Mouse (Mus musculus): Measurements from ENCODE around the gene Fndc5. TPM values are rescaled to one million over a fixed set of nuclear protein-coding genes. Genes with fewer than 3 reads are reported as not detected.

Fndc5 gene
- not detected in 4 replicates for total RNA-seq (2023; ENCODE audit: inconsistent age)

GRCm38 (mm10) chr4:129136579-129137391 lies at the start of gene Fndc5:
Gene Fndc5, plus strand, starts transcription at chr4:129136999.

GRCm38 (mm10) chr4:129105356-129105755 lies 31.4 kb upstream of the Fndc5 start, which contains the start of gene Tmem54:
Gene Tmem54, plus strand, starts transcription at chr4:129105548.

GRCm38 (mm10) chr4:129121569-129122086 lies 15.2 kb upstream of the Fndc5 start, which contains the start of gene Hpca:
Gene Hpca, minus strand, starts transcription at chr4:129122036.

GRCm38 (mm10) chr4:129189542-129190519 lies 53.0 kb downstream of the Fndc5 start, which contains the start of the genes S100pbp and Yars:
Gene S100pbp, minus strand, starts transcription at chr4:129189727.
Gene Yars, plus strand, starts transcription at chr4:129189760.

Other genes with a start within 250 kb of the Fndc5 start
- 0.51 to 0.55 TPM in 2 of 4 replicates, not detected in the others for gene Azin2, start 174.6 kb upstream of the Fndc5 start, total RNA-seq (2023; ENCODE audit: inconsistent age)
- gene Ak2, start 145.0 kb upstream of the Fndc5 start, total RNA-seq (2023; ENCODE audit: inconsistent age): 64.8 to 72.4 TPM (median 70.8 TPM) in 4 replicates
- 170 to 190 TPM (median 176 TPM) in 4 replicates for gene Rnf19b, start 78.7 kb upstream of the Fndc5 start, total RNA-seq (2023; ENCODE audit: inconsistent age)
- gene Tmem54, start 31.5 kb upstream of the Fndc5 start, total RNA-seq (2023; ENCODE audit: inconsistent age): not detected in 4 replicates
- gene Hpca, start 15.0 kb upstream of the Fndc5 start, total RNA-seq (2023; ENCODE audit: inconsistent age): not detected in 4 replicates
- gene S100pbp, start 52.7 kb downstream of the Fndc5 start, total RNA-seq (2023; ENCODE audit: inconsistent age): 39.2 to 47.0 TPM (median 44.0 TPM) in 4 replicates
- 43.8 to 56.6 TPM (median 48.5 TPM) in 4 replicates for gene Yars, start 52.8 kb downstream of the Fndc5 start, total RNA-seq (2023; ENCODE audit: inconsistent age)
- gene C77080, start 124.4 kb downstream of the Fndc5 start, total RNA-seq (2023; ENCODE audit: inconsistent age): 0.12 to 0.58 TPM (median 0.33 TPM) in 4 replicates
- not detected in 4 replicates for gene Sync, start 150.6 kb downstream of the Fndc5 start, total RNA-seq (2023; ENCODE audit: inconsistent age)
- gene Rbbp4, start 198.4 kb downstream of the Fndc5 start, total RNA-seq (2023; ENCODE audit: inconsistent age): 166 to 175 TPM (median 171 TPM) in 4 replicates
- 37.3 to 44.0 TPM (median 41.2 TPM) in 4 replicates for gene Zbtb8os, start 198.7 kb downstream of the Fndc5 start, total RNA-seq (2023; ENCODE audit: inconsistent age)
- gene Zbtb8a, start 241.1 kb downstream of the Fndc5 start, total RNA-seq (2023; ENCODE audit: inconsistent age): 2.7 to 3.6 TPM (median 3.1 TPM) in 4 replicates

Measured in B cell, adult (primary cell).